Mouse (Mus musculus) heart, postnatal 4 days (tissue): ENCODE measurements at regions not wholly inside any gene's neighbourhood (a gene's known extent, or its start where the extent isn't known, plus 50 kb on each side); places are given as distances from the start of the nearest gene placed in this dataset.
"Not testable (repeated sequence)": the region's sequence is repeated elsewhere in the genome, so short reads cannot be mapped to it uniquely, and the experiment has no call there.

Experiments used
- DNase-seq: peaks from one replicate; pipeline ENCODE4 v3.0.0; 2021

- no peak for DNase-seq
These were observed 181.8 kb downstream of the Nova1 start for GRCm38 (mm10) chr12:46636888-46637287.

GRCm38 (mm10) chr12:46635125-46635772 is 183.5 kb downstream of the Nova1 start:
- peak; percentile 42 for DNase-seq

GRCm38 (mm10) chr12:46634771-46635124 is 184.0 kb downstream of the Nova1 start:
- DNase-seq: no peak

GRCm38 (mm10) chr12:46632384-46632783 is 186.3 kb downstream of the Nova1 start:
- DNase-seq: not testable (repeated sequence)

GRCm38 (mm10) chr12:46627320-46627719 is 191.4 kb downstream of the Nova1 start:
- no peak for DNase-seq

- DNase-seq: no peak
These were observed 207.3 kb downstream of the Nova1 start for GRCm38 (mm10) chr12:46611439-46611838.

- no peak for DNase-seq
These were observed 209.0 kb downstream of the Nova1 start for GRCm38 (mm10) chr12:46609580-46610311.

GRCm38 (mm10) chr12:46608290-46608910 is 210.3 kb downstream of the Nova1 start:
- DNase-seq: no peak

GRCm38 (mm10) chr12:46597200-46597599 is 221.5 kb downstream of the Nova1 start:
- DNase-seq: no peak

- no peak for DNase-seq
These were observed 250.1 kb downstream of the Nova1 start for GRCm38 (mm10) chr12:46568665-46569064.

GRCm38 (mm10) chr12:46566324-46566723 is 252.4 kb downstream of the Nova1 start:
- no peak for DNase-seq

GRCm38 (mm10) chr12:46520942-46521341 is 297.8 kb downstream of the Nova1 start:
- DNase-seq: no peak

GRCm38 (mm10) chr12:46507829-46508228 is 310.9 kb downstream of the Nova1 start:
- DNase-seq: no peak

- no peak for DNase-seq
These were observed 326.3 kb downstream of the Nova1 start for GRCm38 (mm10) chr12:46492465-46492864.

GRCm38 (mm10) chr12:46450888-46451287 is 367.8 kb downstream of the Nova1 start:
- DNase-seq: no peak

- DNase-seq: no peak
These were observed 373.9 kb downstream of the Nova1 start for GRCm38 (mm10) chr12:46444644-46445313.

- DNase-seq: no peak
These were observed 399.1 kb downstream of the Nova1 start for GRCm38 (mm10) chr12:46419591-46419990.

- DNase-seq: no peak
These were observed 399.7 kb downstream of the Nova1 start for GRCm38 (mm10) chr12:46418990-46419389.

- DNase-seq: no peak
These were observed 401.8 kb downstream of the Nova1 start for GRCm38 (mm10) chr12:46416765-46417404.

- no peak for DNase-seq
These were observed 402.5 kb downstream of the Nova1 start for GRCm38 (mm10) chr12:46416250-46416649.

GRCm38 (mm10) chr12:46405674-46406073 is 413.1 kb downstream of the Nova1 start:
- no peak for DNase-seq

- no peak for DNase-seq
These were observed 419.1 kb downstream of the Nova1 start for GRCm38 (mm10) chr12:46399653-46399975.
